Mouse (Mus musculus) R1 (cell line): ENCODE measurements around the gene Lims1.

ENCODE experiments used
- DNase-seq: peaks from one replicate; pipeline ENCODE4 v3.0.0-alpha.2; 2018; ENCODE audit warnings: low read depth, low spot score

Lims1 gene

GRCm38 (mm10) chr10:58383282-58383681, 60.0 kb downstream of the Lims1 start:
- no peak for DNase-seq

GRCm38 (mm10) chr10:58383761-58384160, 60.5 kb downstream of the Lims1 start:
- DNase-seq = no peak

- DNase-seq = no peak
Measured at GRCm38 (mm10) chr10:58385629-58386028, 62.4 kb downstream of the Lims1 start.

GRCm38 (mm10) chr10:58386997-58387396, 63.7 kb downstream of the Lims1 start:
- DNase-seq = no peak

- peak; percentile 23 for DNase-seq
Measured at GRCm38 (mm10) chr10:58388648-58389047, 65.4 kb downstream of the Lims1 start.

GRCm38 (mm10) chr10:58389151-58389550, 65.9 kb downstream of the Lims1 start:
- no peak for DNase-seq

- no peak for DNase-seq
Measured at GRCm38 (mm10) chr10:58392435-58392834, 69.2 kb downstream of the Lims1 start.

GRCm38 (mm10) chr10:58393026-58394014, 70.1 kb downstream of the Lims1 start:
- no peak for DNase-seq

- peak; percentile 14 for DNase-seq
Measured at GRCm38 (mm10) chr10:58394170-58394569, 70.9 kb downstream of the Lims1 start.

- no peak for DNase-seq
Measured at GRCm38 (mm10) chr10:58395315-58395714, 72.0 kb downstream of the Lims1 start.

- DNase-seq = no peak
Measured at GRCm38 (mm10) chr10:58395723-58396122, 72.5 kb downstream of the Lims1 start.

GRCm38 (mm10) chr10:58396600-58396999, 73.3 kb downstream of the Lims1 start:
- DNase-seq = no peak

GRCm38 (mm10) chr10:58398941-58399340, 75.7 kb downstream of the Lims1 start:
- no peak for DNase-seq

GRCm38 (mm10) chr10:58401838-58402237, 78.6 kb downstream of the Lims1 start:
- DNase-seq = no peak

- no peak for DNase-seq
Measured at GRCm38 (mm10) chr10:58404639-58405038, 81.4 kb downstream of the Lims1 start.

- no peak for DNase-seq
Measured at GRCm38 (mm10) chr10:58405285-58405948, 82.2 kb downstream of the Lims1 start.

- DNase-seq = peak; percentile 11
Measured at GRCm38 (mm10) chr10:58405949-58406305, 82.7 kb downstream of the Lims1 start.

- no peak for DNase-seq
Measured at GRCm38 (mm10) chr10:58412331-58412730, 89.1 kb downstream of the Lims1 start.

GRCm38 (mm10) chr10:58412852-58413251, 89.6 kb downstream of the Lims1 start:
- no peak for DNase-seq

GRCm38 (mm10) chr10:58416702-58417101, 93.4 kb downstream of the Lims1 start:
- DNase-seq = no peak

- DNase-seq = no peak
Measured at GRCm38 (mm10) chr10:58418290-58418971, 95.2 kb downstream of the Lims1 start.

GRCm38 (mm10) chr10:58427930-58428329, 104.7 kb downstream of the Lims1 start:
- no peak for DNase-seq
